Mouse (Mus musculus): ENCODE results near the gene Dbh. TPM values are rescaled to one million over a fixed set of nuclear protein-coding genes. Genes with fewer than 3 reads are reported as not detected.

Gene Dbh
- polyA plus RNA-seq, 1 experiment: 2.7 TPM

- DNase-seq (ENCODE audit: low read depth): no peak
Observed at GRCm38 (mm10) chr2:27163851-27164250, 1.2 kb upstream of the Dbh start.

DNA sequence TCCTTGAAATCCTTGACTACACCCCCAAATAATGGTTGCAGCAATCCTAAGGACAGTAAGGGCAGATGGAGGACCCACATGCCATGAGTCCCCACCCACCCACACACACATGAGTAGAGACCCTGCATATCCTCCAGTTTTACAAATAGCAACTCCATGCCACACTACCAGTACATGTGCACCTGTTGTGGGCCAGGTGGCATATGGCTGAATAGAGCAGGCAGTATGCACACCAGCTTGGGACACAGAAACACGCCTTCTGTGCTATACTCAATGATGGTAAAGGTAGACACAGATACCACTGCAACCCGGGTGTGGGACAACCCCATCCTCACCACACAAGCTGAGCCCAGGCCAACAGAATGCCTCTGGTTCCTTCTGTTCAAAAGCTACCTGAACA lies 1.0 kb downstream of the Dbh start:
- TF ChIP-seq CTCF (IDR thresholded peaks at IDR 0.05; ENCODE audit: borderline replicate concordance, extremely low read depth, insufficient read depth, insufficient read length) (no peak), POLR2A (IDR thresholded peaks at IDR 0.05; ENCODE audit: borderline replicate concordance, extremely low read depth, insufficient read depth, insufficient read length, poor library complexity, severe bottlenecking) (no peak)
- DNase-seq (ENCODE audit: low read depth): no peak

More at GRCm38 (mm10) chr2:27163851-27164250, 1.2 kb upstream of the Dbh start:
- no peak for TF ChIP-seq POLR2A (IDR thresholded peaks at IDR 0.05; ENCODE audit: borderline replicate concordance, extremely low read depth, insufficient read depth, insufficient read length, poor library complexity, severe bottlenecking)
- TF ChIP-seq CTCF (IDR thresholded peaks at IDR 0.05; ENCODE audit: borderline replicate concordance, extremely low read depth, insufficient read depth, insufficient read length): no peak

DNA sequence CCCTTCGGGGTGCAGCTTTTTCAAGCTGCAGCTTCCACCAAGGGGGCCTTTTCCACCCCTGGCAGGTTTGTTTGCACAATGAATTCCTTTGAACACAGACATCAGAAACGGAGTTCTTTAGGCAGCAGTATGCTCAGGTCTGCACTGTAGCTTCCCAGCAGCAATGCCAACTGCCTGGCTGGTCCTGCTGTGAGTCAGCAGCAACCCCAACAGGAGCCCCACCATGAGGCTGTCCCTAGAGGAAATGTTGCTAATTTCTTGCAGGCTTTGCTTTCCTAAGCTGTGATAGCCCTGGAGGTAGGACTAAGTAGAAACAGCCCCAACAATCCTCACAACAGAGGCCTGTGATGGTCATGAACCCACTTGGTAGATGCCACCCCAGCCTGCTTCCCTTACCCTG lies 2.0 kb downstream of the Dbh start:
- DNase-seq (ENCODE audit: low read depth): no peak
- TF ChIP-seq POLR2A (IDR thresholded peaks at IDR 0.05; ENCODE audit: borderline replicate concordance, extremely low read depth, insufficient read depth, insufficient read length, poor library complexity, severe bottlenecking) (no peak), CTCF (IDR thresholded peaks at IDR 0.05; ENCODE audit: borderline replicate concordance, extremely low read depth, insufficient read depth, insufficient read length) (no peak)

DNA sequence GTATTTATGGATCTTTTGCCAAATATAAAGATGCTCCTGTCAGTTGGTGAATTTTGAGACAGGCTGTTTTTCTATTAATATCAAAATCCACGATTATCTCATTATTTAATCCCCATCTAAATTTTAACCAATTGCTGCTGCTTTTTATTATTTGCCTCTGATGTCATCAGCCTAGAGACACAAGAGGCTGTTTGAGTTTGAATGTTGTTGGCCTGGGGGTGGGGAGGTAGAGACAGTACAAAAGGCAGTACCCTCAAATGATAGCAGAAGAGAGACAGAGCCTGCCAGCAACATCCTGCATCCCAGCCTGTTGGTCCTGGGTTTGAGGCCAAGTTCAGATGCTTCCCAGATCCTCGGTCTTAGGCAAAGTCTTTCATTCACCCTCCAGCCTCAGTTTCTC lies 9.2 kb downstream of the Dbh start:
- TF ChIP-seq POLR2A (IDR thresholded peaks at IDR 0.05; ENCODE audit: borderline replicate concordance, extremely low read depth, insufficient read depth, insufficient read length, poor library complexity, severe bottlenecking): no peak
- no peak for TF ChIP-seq CTCF (IDR thresholded peaks at IDR 0.05; ENCODE audit: borderline replicate concordance, extremely low read depth, insufficient read depth, insufficient read length)

GRCm38 (mm10) chr2:27175696-27176267 lies 10.7 kb downstream of the Dbh start:
- DNase-seq (ENCODE audit: low read depth): peak; percentile 31
- TF ChIP-seq CTCF (IDR thresholded peaks at IDR 0.05; ENCODE audit: borderline replicate concordance, extremely low read depth, insufficient read depth, insufficient read length) (no peak), POLR2A (IDR thresholded peaks at IDR 0.05; ENCODE audit: borderline replicate concordance, extremely low read depth, insufficient read depth, insufficient read length, poor library complexity, severe bottlenecking) (no peak)

More for the DNA sequence above, 9.2 kb downstream of the Dbh start:
- DNase-seq (ENCODE audit: low read depth): no peak

GRCm38 (mm10) chr2:27179101-27179500 lies 14.1 kb downstream of the Dbh start:
- TF ChIP-seq POLR2A (IDR thresholded peaks at IDR 0.05; ENCODE audit: borderline replicate concordance, extremely low read depth, insufficient read depth, insufficient read length, poor library complexity, severe bottlenecking) (no peak), CTCF (IDR thresholded peaks at IDR 0.05; ENCODE audit: borderline replicate concordance, extremely low read depth, insufficient read depth, insufficient read length) (no peak)
- no peak for DNase-seq (ENCODE audit: low read depth)

- DNase-seq (ENCODE audit: low read depth): no peak
- TF ChIP-seq CTCF (IDR thresholded peaks at IDR 0.05; ENCODE audit: borderline replicate concordance, extremely low read depth, insufficient read depth, insufficient read length) (no peak), POLR2A (IDR thresholded peaks at IDR 0.05; ENCODE audit: borderline replicate concordance, extremely low read depth, insufficient read depth, insufficient read length, poor library complexity, severe bottlenecking) (no peak)
Observed at GRCm38 (mm10) chr2:27181907-27182306, 16.9 kb downstream of the Dbh start.

DNA sequence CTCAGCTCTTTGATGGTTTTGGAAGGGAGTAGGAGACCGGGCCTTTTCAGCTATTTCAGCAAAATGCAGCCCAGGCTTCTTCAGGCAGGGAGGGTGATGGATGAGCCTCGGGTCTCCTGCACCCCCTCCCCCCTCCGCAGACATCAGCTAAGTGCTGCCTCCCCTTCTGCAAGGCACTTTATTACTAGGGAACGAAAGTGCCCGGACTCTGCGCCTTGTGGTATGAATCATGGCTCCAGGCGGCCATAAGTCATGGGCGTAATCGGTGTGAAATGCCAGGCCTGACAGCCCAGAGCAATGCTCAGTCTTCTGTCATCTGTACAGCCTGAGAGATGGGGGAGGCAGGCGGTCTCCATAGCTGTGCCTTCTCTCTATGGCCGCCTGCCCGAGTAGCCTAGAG lies 18.7 kb downstream of the Dbh start:
- DNase-seq (ENCODE audit: low read depth): no peak
- TF ChIP-seq CTCF (IDR thresholded peaks at IDR 0.05; ENCODE audit: borderline replicate concordance, extremely low read depth, insufficient read depth, insufficient read length) (no peak), POLR2A (IDR thresholded peaks at IDR 0.05; ENCODE audit: borderline replicate concordance, extremely low read depth, insufficient read depth, insufficient read length, poor library complexity, severe bottlenecking) (no peak)

DNA sequence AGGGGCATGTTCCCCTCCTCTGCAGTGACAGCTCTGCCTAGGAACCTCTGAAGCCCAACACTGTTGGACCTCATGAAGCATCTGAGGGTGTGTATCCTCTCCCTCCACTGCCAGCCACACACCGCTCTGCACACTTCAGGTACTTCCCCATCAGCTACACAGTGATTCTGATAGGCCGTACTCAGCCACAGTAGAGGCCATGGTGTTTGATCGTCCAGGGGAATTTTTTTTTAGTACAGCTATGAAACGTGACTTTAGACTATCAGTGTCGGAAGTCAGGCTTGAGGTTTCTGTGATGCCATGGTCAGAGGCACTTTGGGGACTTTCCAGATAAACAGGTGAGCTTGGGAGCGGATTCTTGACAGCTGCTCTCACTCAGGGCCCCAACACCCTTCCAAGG lies 22.5 kb downstream of the Dbh start:
- TF ChIP-seq CTCF (IDR thresholded peaks at IDR 0.05; ENCODE audit: borderline replicate concordance, extremely low read depth, insufficient read depth, insufficient read length) (no peak), POLR2A (IDR thresholded peaks at IDR 0.05; ENCODE audit: borderline replicate concordance, extremely low read depth, insufficient read depth, insufficient read length, poor library complexity, severe bottlenecking) (no peak)

GRCm38 (mm10) chr2:27189994-27190393 lies 25.0 kb downstream of the Dbh start:
- TF ChIP-seq POLR2A (IDR thresholded peaks at IDR 0.05; ENCODE audit: borderline replicate concordance, extremely low read depth, insufficient read depth, insufficient read length, poor library complexity, severe bottlenecking) (no peak), CTCF (IDR thresholded peaks at IDR 0.05; ENCODE audit: borderline replicate concordance, extremely low read depth, insufficient read depth, insufficient read length) (no peak)
- DNase-seq (ENCODE audit: low read depth): no peak

More for the DNA sequence above, 22.5 kb downstream of the Dbh start:
- DNase-seq (ENCODE audit: low read depth): no peak

DNA sequence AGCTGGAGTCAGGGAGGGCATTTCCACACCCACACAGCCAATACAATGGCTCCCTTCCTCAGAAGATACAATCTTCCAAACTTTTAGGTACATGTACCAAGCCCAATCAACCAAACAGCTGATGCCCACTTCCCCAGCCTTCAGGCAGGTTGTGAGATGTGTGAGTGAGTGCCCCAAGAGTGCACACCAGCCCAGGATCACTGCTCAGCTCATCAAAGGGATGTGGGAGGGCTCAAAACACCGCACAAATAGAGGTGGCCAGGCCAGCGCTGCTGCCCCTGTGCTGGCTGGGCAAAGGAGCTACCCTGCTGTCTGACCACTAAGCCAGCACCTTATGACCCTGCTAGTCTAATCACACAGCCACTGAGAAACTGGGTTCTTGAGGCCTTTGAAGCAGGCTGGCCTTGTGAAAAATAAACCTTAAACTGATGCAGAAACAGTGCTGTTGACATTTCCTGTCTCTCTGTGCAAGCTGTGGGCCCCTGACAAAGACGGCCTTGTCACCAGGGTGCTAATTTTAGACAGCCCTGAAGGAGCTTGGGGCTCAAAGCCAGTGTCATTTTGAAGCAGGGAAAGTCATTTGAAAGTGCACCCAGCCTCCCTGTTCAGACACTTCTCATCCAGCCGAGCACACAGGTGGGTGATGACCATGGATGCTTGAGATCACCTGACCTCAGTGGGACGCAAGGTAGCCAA lies 33.7 kb downstream of the Dbh start:
- TF ChIP-seq POLR2A (IDR thresholded peaks at IDR 0.05; ENCODE audit: borderline replicate concordance, extremely low read depth, insufficient read depth, insufficient read length, poor library complexity, severe bottlenecking) (no peak), CTCF (IDR thresholded peaks at IDR 0.05; ENCODE audit: borderline replicate concordance, extremely low read depth, insufficient read depth, insufficient read length) (no peak)
- DNase-seq (ENCODE audit: low read depth): no peak

DNA sequence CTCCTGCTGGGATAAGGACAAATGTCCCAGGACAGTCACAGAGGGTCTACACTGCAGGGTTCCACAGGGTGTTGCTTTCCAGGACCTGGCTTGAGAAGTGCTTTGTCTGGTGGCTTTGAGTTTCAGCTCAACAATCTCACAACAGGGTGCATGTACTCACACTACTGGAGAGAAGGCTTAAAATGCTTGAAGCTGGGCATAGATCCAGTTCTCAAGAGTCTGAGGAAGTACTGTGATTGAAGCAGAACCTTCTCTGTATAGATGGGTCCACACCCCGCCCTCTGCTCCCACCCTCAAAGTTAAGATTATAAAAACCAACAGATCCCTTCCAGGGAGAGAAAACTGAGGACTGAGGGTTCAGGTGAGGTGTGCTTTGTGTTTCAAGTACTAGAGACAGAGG lies 35.6 kb downstream of the Dbh start:
- DNase-seq (ENCODE audit: low read depth): no peak
- no peak for TF ChIP-seq POLR2A (IDR thresholded peaks at IDR 0.05; ENCODE audit: borderline replicate concordance, extremely low read depth, insufficient read depth, insufficient read length, poor library complexity, severe bottlenecking)

All from brain, embryonic 14.5 days (tissue).